Mouse (Mus musculus): Measurements from ENCODE around the gene Ccdc51. TPM values are rescaled to one million over a fixed set of nuclear protein-coding genes. Genes with fewer than 3 reads are reported as not detected.

Gene Ccdc51
- total and polyA plus RNA-seq, 2 experiments from 2014 or later: 5.1 to 8.4 TPM

DNA sequence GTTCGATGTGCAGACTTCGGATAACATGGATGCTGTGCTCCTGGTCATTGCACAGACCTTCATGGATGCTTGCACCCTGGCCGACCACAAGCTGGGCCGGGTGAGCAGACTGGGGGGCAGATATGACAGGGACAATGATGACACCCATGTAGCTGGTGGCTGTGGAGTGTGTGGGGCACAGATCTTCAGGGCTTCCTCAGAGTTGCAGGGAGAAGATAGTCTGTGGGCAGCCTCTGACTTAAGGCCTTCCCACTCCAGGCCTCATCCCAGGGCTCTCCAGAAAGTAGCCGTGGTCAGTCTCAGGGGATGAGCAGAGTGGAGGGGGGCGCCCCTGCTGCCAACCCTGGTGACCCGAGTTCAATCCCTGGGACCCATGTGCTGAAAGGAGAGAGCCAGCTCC lies 32.6 kb downstream of the Ccdc51 start:
- no peaks in the 10 kb centered on the region for H3K27me3 ChIP-seq (ENCODE audit: insufficient read depth, low read length)
- H3K9me3 ChIP-seq (ENCODE audit: low read length): no peaks in the 10 kb centered on the region
- no peak overlapping the region for H3K9ac ChIP-seq (replicated peaks; ENCODE audit: low read length)
- H3K4me2 ChIP-seq (ENCODE audit: low read depth, low read length): no peak overlapping the region
- TF ChIP-seq CTCF (IDR thresholded peaks at IDR 0.05; ENCODE audit: low read depth): no peak
- DNase-seq (ENCODE audit: low spot score): no peak
- H3K36me3 ChIP-seq (ENCODE audit: insufficient read depth, low read length): peaks cover 91% of the 10 kb centered on the region
- 92% methylated on average over 7 of the region's 7 CpGs for WGBS
- no peaks in the 10 kb centered on the region for H3K4me1 ChIP-seq (ENCODE audit: insufficient read depth, low read length)
- ATAC-seq: no peak
- no peak overlapping the region for H3K4me3 ChIP-seq (ENCODE audit: low read length)
- no peak overlapping the region for H3K27ac ChIP-seq

DNA sequence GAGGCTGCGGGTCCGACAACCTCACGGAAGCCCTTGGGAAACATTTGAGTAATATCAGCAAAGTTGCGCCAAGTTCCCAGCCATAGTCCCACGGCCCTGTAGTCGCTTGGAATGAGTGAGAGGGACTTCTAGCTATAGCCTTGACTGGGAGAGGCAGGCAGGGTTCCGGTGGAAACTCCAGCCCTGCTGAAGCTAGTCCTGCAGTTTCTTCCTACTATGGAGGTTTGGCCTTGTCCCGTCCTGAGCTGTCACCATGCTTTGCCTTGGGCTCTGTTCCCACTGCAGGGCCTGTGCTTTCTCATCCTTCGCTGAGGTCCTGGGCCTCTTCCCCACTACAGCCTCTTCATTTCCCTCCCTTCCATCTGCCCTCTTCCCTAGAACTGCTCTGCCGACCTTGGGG lies 33.9 kb downstream of the Ccdc51 start:
- Histone ChIP-seq H3K9ac (replicated peaks; ENCODE audit: low read length) (no peak overlapping the region), H3K27me3 (ENCODE audit: insufficient read depth, low read length) (no peaks in the 10 kb centered on the region), H3K4me3 (ENCODE audit: low read length) (no peak overlapping the region), H3K36me3 (ENCODE audit: insufficient read depth, low read length) (peaks cover 78% of the 10 kb centered on the region), H3K27ac (no peak overlapping the region), H3K4me2 (ENCODE audit: low read depth, low read length) (no peak overlapping the region), H3K4me1 (ENCODE audit: insufficient read depth, low read length) (no peaks in the 10 kb centered on the region), H3K9me3 (ENCODE audit: low read length) (no peaks in the 10 kb centered on the region)
- 95% methylated on average over 10 of the region's 10 CpGs for WGBS
- ATAC-seq: no peak
- no peak for TF ChIP-seq CTCF (IDR thresholded peaks at IDR 0.05; ENCODE audit: low read depth)
- no peak for DNase-seq (ENCODE audit: low spot score)

DNA sequence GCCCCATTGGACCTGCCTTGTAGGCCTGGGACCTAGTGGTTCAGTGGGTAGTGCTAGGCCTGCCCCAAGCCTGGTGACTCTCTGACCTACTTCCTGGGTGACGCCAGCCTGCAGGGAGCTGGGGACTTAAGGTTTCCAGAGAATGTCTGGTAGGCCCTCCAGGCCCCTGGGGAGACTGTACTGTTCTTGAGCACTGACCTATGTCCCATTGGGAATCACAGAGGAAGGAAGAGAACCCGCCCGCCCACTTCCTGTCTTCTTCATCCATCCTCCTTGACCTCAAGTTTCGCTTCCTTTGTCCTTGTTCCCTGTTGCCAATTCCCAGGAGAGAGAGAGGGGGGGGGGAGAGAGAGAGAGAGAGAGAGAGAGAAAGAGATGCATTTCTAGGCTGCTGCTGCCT lies 35.8 kb downstream of the Ccdc51 start:
- no peak for DNase-seq (ENCODE audit: low spot score)
- H3K9me3 ChIP-seq (ENCODE audit: low read length): no peaks in the 10 kb centered on the region
- no peaks in the 10 kb centered on the region for H3K27me3 ChIP-seq (ENCODE audit: insufficient read depth, low read length)
- H3K4me2 ChIP-seq (ENCODE audit: low read depth, low read length): no peak overlapping the region
- no peak overlapping the region for H3K4me3 ChIP-seq (ENCODE audit: low read length)
- no peak overlapping the region for H3K9ac ChIP-seq (replicated peaks; ENCODE audit: low read length)
- no peak for TF ChIP-seq CTCF (IDR thresholded peaks at IDR 0.05; ENCODE audit: low read depth)
- 77% methylated on average over 4 of the region's 4 CpGs for WGBS
- no peak for ATAC-seq
- peaks cover 60% of the 10 kb centered on the region for H3K36me3 ChIP-seq (ENCODE audit: insufficient read depth, low read length)
- H3K27ac ChIP-seq: no peak overlapping the region
- H3K4me1 ChIP-seq (ENCODE audit: insufficient read depth, low read length): no peaks in the 10 kb centered on the region

DNA sequence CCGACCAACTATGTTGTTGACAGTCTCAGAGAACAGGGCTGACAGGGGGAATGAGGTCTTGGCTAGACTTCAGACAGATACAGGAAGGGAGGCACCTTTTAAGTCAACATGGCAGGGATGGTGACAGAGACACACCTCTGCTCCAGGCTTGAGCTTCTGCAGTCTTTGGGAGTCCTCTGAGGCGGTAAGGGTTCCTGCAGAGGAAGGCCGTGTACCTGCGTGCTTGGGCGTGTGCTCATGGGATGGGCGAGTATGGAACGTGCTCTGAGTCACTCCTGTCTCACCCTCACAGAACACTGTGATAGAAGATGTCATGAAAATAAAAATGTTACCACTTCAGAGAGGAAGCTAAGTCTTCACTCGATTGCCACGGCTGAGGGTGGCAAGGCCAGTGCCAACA lies 37.3 kb downstream of the Ccdc51 start:
- Histone ChIP-seq H3K4me2 (ENCODE audit: low read depth, low read length) (no peak overlapping the region), H3K9ac (replicated peaks; ENCODE audit: low read length) (no peak overlapping the region), H3K9me3 (ENCODE audit: low read length) (no peaks in the 10 kb centered on the region), H3K4me1 (ENCODE audit: insufficient read depth, low read length) (no peaks in the 10 kb centered on the region), H3K27ac (no peak overlapping the region), H3K36me3 (ENCODE audit: insufficient read depth, low read length) (peaks cover 46% of the 10 kb centered on the region), H3K4me3 (ENCODE audit: low read length) (no peak overlapping the region), H3K27me3 (ENCODE audit: insufficient read depth, low read length) (no peaks in the 10 kb centered on the region)
- DNase-seq (ENCODE audit: low spot score) (no peak), ATAC-seq (no peak)
- no peak for TF ChIP-seq CTCF (IDR thresholded peaks at IDR 0.05; ENCODE audit: low read depth)
- 87% methylated on average over 9 of the region's 9 CpGs for WGBS

DNA sequence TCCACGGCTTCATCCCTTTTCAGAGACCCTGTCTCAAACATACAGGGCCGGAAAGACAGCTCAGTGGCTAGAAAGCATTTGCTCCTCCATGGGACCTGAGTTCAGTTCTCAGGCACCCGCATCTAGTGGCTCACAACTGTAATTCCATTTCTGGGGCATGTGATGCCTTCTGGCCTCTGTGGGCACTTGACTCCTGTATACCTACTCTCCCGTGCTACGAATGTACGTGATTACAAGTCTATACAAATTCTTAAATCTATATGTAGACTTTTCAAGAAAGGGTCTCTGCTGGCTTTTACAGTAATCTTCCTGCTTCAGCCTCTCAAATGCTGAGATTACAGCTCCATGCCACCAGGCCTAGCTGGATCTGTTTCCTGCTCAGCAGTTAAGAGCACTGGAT lies 38.7 kb downstream of the Ccdc51 start:
- H3K4me3 ChIP-seq (ENCODE audit: low read length): no peak overlapping the region
- TF ChIP-seq CTCF (IDR thresholded peaks at IDR 0.05; ENCODE audit: low read depth): no peak
- no peak overlapping the region for H3K4me2 ChIP-seq (ENCODE audit: low read depth, low read length)
- peaks cover 32% of the 10 kb centered on the region; the same call in 1 of the 2 replicates for H3K36me3 ChIP-seq (ENCODE audit: insufficient read depth, low read length)
- no peaks in the 10 kb centered on the region for H3K27me3 ChIP-seq (ENCODE audit: insufficient read depth, low read length)
- no peaks in the 10 kb centered on the region for H3K4me1 ChIP-seq (ENCODE audit: insufficient read depth, low read length)
- no peak overlapping the region for H3K27ac ChIP-seq
- WGBS: 92% methylated on average over 6 of the region's 6 CpGs
- no peaks in the 10 kb centered on the region for H3K9me3 ChIP-seq (ENCODE audit: low read length)
- DNase-seq (ENCODE audit: low spot score) (no peak), ATAC-seq (no peak)
- no peak overlapping the region for H3K9ac ChIP-seq (replicated peaks; ENCODE audit: low read length)

DNA sequence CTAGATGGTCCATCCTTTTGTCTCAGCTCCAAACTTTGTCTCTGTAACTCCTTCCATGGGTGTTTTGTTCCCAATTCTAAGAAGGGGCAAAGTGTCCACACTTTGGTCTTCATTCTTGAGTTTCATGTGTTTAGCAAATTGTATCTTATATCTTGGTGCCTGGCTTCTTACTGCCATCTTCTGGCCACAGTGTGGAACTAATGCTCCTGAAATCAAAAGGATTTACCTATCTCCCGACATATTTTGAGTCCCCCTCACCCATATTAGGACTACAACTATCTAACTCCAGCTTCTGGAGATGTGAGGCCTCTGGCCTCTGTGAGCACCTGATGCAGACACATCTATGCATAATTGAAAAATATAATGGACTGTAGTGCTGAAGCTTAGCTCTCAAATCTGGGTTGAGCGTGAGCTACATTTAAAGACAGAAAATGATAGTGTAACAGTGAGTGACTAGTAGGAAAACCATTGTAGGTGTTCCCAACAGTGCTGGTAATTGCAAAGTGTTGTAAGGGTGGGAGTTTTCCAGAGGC lies 40.3 kb downstream of the Ccdc51 start:
- no peaks in the 10 kb centered on the region for H3K27me3 ChIP-seq (ENCODE audit: insufficient read depth, low read length)
- H3K4me1 ChIP-seq (ENCODE audit: insufficient read depth, low read length): no peaks in the 10 kb centered on the region
- no peaks in the 10 kb centered on the region for H3K9me3 ChIP-seq (ENCODE audit: low read length)
- H3K4me3 ChIP-seq (ENCODE audit: low read length): no peak overlapping the region
- no peak overlapping the region for H3K4me2 ChIP-seq (ENCODE audit: low read depth, low read length)
- no peak overlapping the region for H3K27ac ChIP-seq
- DNase-seq (ENCODE audit: low spot score) (peak; percentile 66), ATAC-seq (peak; percentile 15; the same call in 1 of the 2 replicates)
- no peak overlapping the region for H3K9ac ChIP-seq (replicated peaks; ENCODE audit: low read length)
- peaks cover 16% of the 10 kb centered on the region; the same call in 1 of the 2 replicates for H3K36me3 ChIP-seq (ENCODE audit: insufficient read depth, low read length)
- 46% methylated on average over 2 of the region's 2 CpGs for WGBS
- peak; percentile 75 for TF ChIP-seq CTCF (IDR thresholded peaks at IDR 0.05; ENCODE audit: low read depth)

DNA sequence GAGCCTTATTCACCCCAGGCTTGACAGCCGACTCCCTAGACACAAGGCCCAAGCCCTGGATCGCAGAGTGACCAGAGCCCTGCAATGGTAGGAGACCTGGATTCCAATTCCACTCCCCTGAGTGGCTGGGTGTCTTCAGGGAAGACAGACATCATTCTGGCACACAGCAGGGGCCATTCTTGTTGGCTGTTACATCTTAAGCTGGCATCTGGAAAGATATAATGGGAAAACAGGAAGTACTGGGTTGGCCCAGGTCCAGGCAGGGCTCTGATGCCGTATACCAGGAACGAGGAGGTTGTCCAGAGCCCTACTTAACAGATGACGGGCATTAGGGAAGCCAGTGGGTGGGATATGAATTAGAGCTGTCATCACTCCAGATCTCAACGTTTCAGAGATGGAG lies 41.0 kb downstream of the Ccdc51 start:
- peak; percentile 41; the same call in 1 of the 2 replicates for ATAC-seq
- H3K9ac ChIP-seq (replicated peaks; ENCODE audit: low read length): no peak overlapping the region

More for the DNA sequence above, 41.0 kb downstream of the Ccdc51 start:
- Histone ChIP-seq H3K4me1 (ENCODE audit: insufficient read depth, low read length) (no peaks in the 10 kb centered on the region), H3K9me3 (ENCODE audit: low read length) (no peaks in the 10 kb centered on the region), H3K36me3 (ENCODE audit: insufficient read depth, low read length) (peaks cover 10% of the 10 kb centered on the region; the same call in 1 of the 2 replicates), H3K27ac (no peak overlapping the region), H3K4me2 (ENCODE audit: low read depth, low read length) (no peak overlapping the region), H3K27me3 (ENCODE audit: insufficient read depth, low read length) (no peaks in the 10 kb centered on the region), H3K4me3 (ENCODE audit: low read length) (no peak overlapping the region)
- DNase-seq (ENCODE audit: low spot score): peak; percentile 13
- no peak for TF ChIP-seq CTCF (IDR thresholded peaks at IDR 0.05; ENCODE audit: low read depth)
- WGBS: 47% methylated on average over 6 of the region's 6 CpGs

Data from hindbrain, postnatal 0 days (tissue).